Mouse (Mus musculus): Measurements from ENCODE around the gene Ap5m1. TPM values are rescaled to one million over a fixed set of nuclear protein-coding genes. Genes with fewer than 3 reads are reported as not detected.

Gene Ap5m1
- polyA plus RNA-seq, 1 experiment from 2014 or later, result 24.2 TPM

- ATAC-seq, result no peak
- H3K9me3 ChIP-seq (ENCODE audit: control insufficient read depth, low read length), result no peaks in the 10 kb centered on the region
- H3K27me3 ChIP-seq (replicated peaks; ENCODE audit: control insufficient read depth, insufficient read depth, low read length), result no peaks in the 10 kb centered on the region
- 93% methylated on average over 2 of the region's 2 CpGs for WGBS
- H3K4me1 ChIP-seq (replicated peaks; ENCODE audit: control insufficient read depth, insufficient read depth, low read length), result no peaks in the 10 kb centered on the region
- no peak overlapping the region for H3K4me2 ChIP-seq (ENCODE audit: low read length)
- H3K9ac ChIP-seq (replicated peaks; ENCODE audit: low read depth, low read length), result no peak overlapping the region
- H3K4me3 ChIP-seq (replicated peaks; ENCODE audit: low read length), result no peak overlapping the region
- H3K27ac ChIP-seq (ENCODE audit: low read length), result no peak overlapping the region
- peaks cover 4% of the 10 kb centered on the region; the same call in 1 of the 2 replicates for H3K36me3 ChIP-seq (ENCODE audit: control insufficient read depth, insufficient read depth)
Measured at GRCm38 (mm10) chr14:49072837-49073236, 6.9 kb downstream of the Ap5m1 start.

GRCm38 (mm10) chr14:49073896-49074295, 8.0 kb downstream of the Ap5m1 start:
- ATAC-seq, result no peak
- 93% methylated on average over 7 of the region's 7 CpGs for WGBS
- no peaks in the 10 kb centered on the region for H3K4me1 ChIP-seq (replicated peaks; ENCODE audit: control insufficient read depth, insufficient read depth, low read length)
- no peak overlapping the region for H3K9ac ChIP-seq (replicated peaks; ENCODE audit: low read depth, low read length)
- no peaks in the 10 kb centered on the region for H3K9me3 ChIP-seq (ENCODE audit: control insufficient read depth, low read length)
- H3K27me3 ChIP-seq (replicated peaks; ENCODE audit: control insufficient read depth, insufficient read depth, low read length), result no peaks in the 10 kb centered on the region
- H3K4me2 ChIP-seq (ENCODE audit: low read length), result no peak overlapping the region
- H3K36me3 ChIP-seq (ENCODE audit: control insufficient read depth, insufficient read depth), result peaks cover 4% of the 10 kb centered on the region; the same call in 1 of the 2 replicates
- H3K27ac ChIP-seq (ENCODE audit: low read length), result no peak overlapping the region
- no peak overlapping the region for H3K4me3 ChIP-seq (replicated peaks; ENCODE audit: low read length)

GRCm38 (mm10) chr14:49074361-49074760, 8.5 kb downstream of the Ap5m1 start:
- Histone ChIP-seq H3K27ac (ENCODE audit: low read length) (no peak overlapping the region), H3K9ac (replicated peaks; ENCODE audit: low read depth, low read length) (no peak overlapping the region), H3K4me2 (ENCODE audit: low read length) (no peak overlapping the region), H3K4me3 (replicated peaks; ENCODE audit: low read length) (no peak overlapping the region), H3K9me3 (ENCODE audit: control insufficient read depth, low read length) (no peaks in the 10 kb centered on the region), H3K4me1 (replicated peaks; ENCODE audit: control insufficient read depth, insufficient read depth, low read length) (no peaks in the 10 kb centered on the region), H3K27me3 (replicated peaks; ENCODE audit: control insufficient read depth, insufficient read depth, low read length) (no peaks in the 10 kb centered on the region), H3K36me3 (ENCODE audit: control insufficient read depth, insufficient read depth) (peaks cover 4% of the 10 kb centered on the region; the same call in 1 of the 2 replicates)
- WGBS, result 69% methylated on average over 2 of the region's 2 CpGs
- ATAC-seq, result no peak

GRCm38 (mm10) chr14:49078820-49079219, 12.9 kb downstream of the Ap5m1 start:
- no peak overlapping the region for H3K9ac ChIP-seq (replicated peaks; ENCODE audit: low read depth, low read length)
- H3K36me3 ChIP-seq (ENCODE audit: control insufficient read depth, insufficient read depth), result peaks cover 2% of the 10 kb centered on the region; the same call in 1 of the 2 replicates
- H3K4me1 ChIP-seq (replicated peaks; ENCODE audit: control insufficient read depth, insufficient read depth, low read length), result no peaks in the 10 kb centered on the region
- H3K4me3 ChIP-seq (replicated peaks; ENCODE audit: low read length), result no peak overlapping the region
- no peak overlapping the region for H3K4me2 ChIP-seq (ENCODE audit: low read length)
- H3K27me3 ChIP-seq (replicated peaks; ENCODE audit: control insufficient read depth, insufficient read depth, low read length), result no peaks in the 10 kb centered on the region
- 95% methylated on average over 2 of the region's 2 CpGs for WGBS
- ATAC-seq, result no peak
- H3K9me3 ChIP-seq (ENCODE audit: control insufficient read depth, low read length), result no peaks in the 10 kb centered on the region
- H3K27ac ChIP-seq (ENCODE audit: low read length), result no peak overlapping the region

- Histone ChIP-seq H3K4me3 (replicated peaks; ENCODE audit: low read length) (no peak overlapping the region), H3K9ac (replicated peaks; ENCODE audit: low read depth, low read length) (no peak overlapping the region), H3K27ac (ENCODE audit: low read length) (no peak overlapping the region), H3K4me2 (ENCODE audit: low read length) (no peak overlapping the region), H3K36me3 (ENCODE audit: control insufficient read depth, insufficient read depth) (peaks cover 7% of the 10 kb centered on the region; the same call in 1 of the 2 replicates), H3K9me3 (ENCODE audit: control insufficient read depth, low read length) (no peaks in the 10 kb centered on the region), H3K27me3 (replicated peaks; ENCODE audit: control insufficient read depth, insufficient read depth, low read length) (no peaks in the 10 kb centered on the region), H3K4me1 (replicated peaks; ENCODE audit: control insufficient read depth, insufficient read depth, low read length) (no peaks in the 10 kb centered on the region; the same call in 1 of the 2 replicates)
- no peak for ATAC-seq
- WGBS, result 82% methylated on average over 4 of the region's 4 CpGs
Measured at GRCm38 (mm10) chr14:49086522-49086921, 20.6 kb downstream of the Ap5m1 start.

- WGBS, result 9% methylated on average over 14 of the region's 14 CpGs
- Histone ChIP-seq H3K9me3 (ENCODE audit: control insufficient read depth, low read length) (no peaks in the 10 kb centered on the region), H3K36me3 (ENCODE audit: control insufficient read depth, insufficient read depth) (peaks cover 7% of the 10 kb centered on the region; the same call in 1 of the 2 replicates), H3K4me3 (replicated peaks; ENCODE audit: low read length) (no peak overlapping the region), H3K9ac (replicated peaks; ENCODE audit: low read depth, low read length) (no peak overlapping the region), H3K4me2 (ENCODE audit: low read length) (no peak overlapping the region), H3K4me1 (replicated peaks; ENCODE audit: control insufficient read depth, insufficient read depth, low read length) (no peaks in the 10 kb centered on the region; the same call in 1 of the 2 replicates), H3K27me3 (replicated peaks; ENCODE audit: control insufficient read depth, insufficient read depth, low read length) (no peaks in the 10 kb centered on the region), H3K27ac (ENCODE audit: low read length) (no peak overlapping the region)
- no peak for ATAC-seq
Measured at GRCm38 (mm10) chr14:49088155-49089048, 22.5 kb downstream of the Ap5m1 start.

- no peak overlapping the region for H3K27ac ChIP-seq (ENCODE audit: low read length)
- WGBS, result 7% methylated on average over 6 of the region's 6 CpGs
Measured at GRCm38 (mm10) chr14:49089461-49090058, 23.7 kb downstream of the Ap5m1 start.

GRCm38 (mm10) chr14:49090102-49090501, 24.2 kb downstream of the Ap5m1 start:
- Histone ChIP-seq H3K9ac (replicated peaks; ENCODE audit: low read depth, low read length) (no peak overlapping the region), H3K4me1 (replicated peaks; ENCODE audit: control insufficient read depth, insufficient read depth, low read length) (no peaks in the 10 kb centered on the region; the same call in 1 of the 2 replicates), H3K36me3 (ENCODE audit: control insufficient read depth, insufficient read depth) (peaks cover 3% of the 10 kb centered on the region; the same call in 1 of the 2 replicates), H3K9me3 (ENCODE audit: control insufficient read depth, low read length) (no peaks in the 10 kb centered on the region), H3K4me3 (replicated peaks; ENCODE audit: low read length) (no peak overlapping the region), H3K4me2 (ENCODE audit: low read length) (no peak overlapping the region), H3K27ac (ENCODE audit: low read length) (no peak overlapping the region), H3K27me3 (replicated peaks; ENCODE audit: control insufficient read depth, insufficient read depth, low read length) (no peaks in the 10 kb centered on the region)
- WGBS, result 12% methylated on average over 5 of the region's 5 CpGs
- ATAC-seq, result no peak

More at GRCm38 (mm10) chr14:49089461-49090058, 23.7 kb downstream of the Ap5m1 start:
- no peaks in the 10 kb centered on the region; the same call in 1 of the 2 replicates for H3K4me1 ChIP-seq (replicated peaks; ENCODE audit: control insufficient read depth, insufficient read depth, low read length)
- H3K4me3 ChIP-seq (replicated peaks; ENCODE audit: low read length), result no peak overlapping the region
- H3K9me3 ChIP-seq (ENCODE audit: control insufficient read depth, low read length), result no peaks in the 10 kb centered on the region
- H3K36me3 ChIP-seq (ENCODE audit: control insufficient read depth, insufficient read depth), result peaks cover 3% of the 10 kb centered on the region; the same call in 1 of the 2 replicates
- no peak overlapping the region for H3K9ac ChIP-seq (replicated peaks; ENCODE audit: low read depth, low read length)
- no peak for ATAC-seq
- H3K27me3 ChIP-seq (replicated peaks; ENCODE audit: control insufficient read depth, insufficient read depth, low read length), result no peaks in the 10 kb centered on the region
- no peak overlapping the region for H3K4me2 ChIP-seq (ENCODE audit: low read length)

GRCm38 (mm10) chr14:49091277-49091676, 25.4 kb downstream of the Ap5m1 start:
- no peak overlapping the region for H3K4me2 ChIP-seq (ENCODE audit: low read length)
- no peak overlapping the region for H3K9ac ChIP-seq (replicated peaks; ENCODE audit: low read depth, low read length)
- no peaks in the 10 kb centered on the region for H3K36me3 ChIP-seq (ENCODE audit: control insufficient read depth, insufficient read depth)
- H3K4me3 ChIP-seq (replicated peaks; ENCODE audit: low read length), result no peak overlapping the region
- ATAC-seq, result no peak
- no peaks in the 10 kb centered on the region; the same call in 1 of the 2 replicates for H3K4me1 ChIP-seq (replicated peaks; ENCODE audit: control insufficient read depth, insufficient read depth, low read length)
- H3K27me3 ChIP-seq (replicated peaks; ENCODE audit: control insufficient read depth, insufficient read depth, low read length), result no peaks in the 10 kb centered on the region
- no peaks in the 10 kb centered on the region for H3K9me3 ChIP-seq (ENCODE audit: control insufficient read depth, low read length)
- no peak overlapping the region for H3K27ac ChIP-seq (ENCODE audit: low read length)
- WGBS, result 40% methylated on average over 4 of the region's 4 CpGs
